Mouse (Mus musculus) c-Kit-positive CD71-positive TER-119-positive erythroid progenitor cells, embryonic 14.5 days (primary cell): ENCODE measurements around the gene Gm614.

ENCODE experiments used
- DNase-seq: peaks from one replicate; pipeline ENCODE4 v3.0.0-alpha.2; 2013; ENCODE audit warnings: low spot score

Gm614 gene

DNA sequence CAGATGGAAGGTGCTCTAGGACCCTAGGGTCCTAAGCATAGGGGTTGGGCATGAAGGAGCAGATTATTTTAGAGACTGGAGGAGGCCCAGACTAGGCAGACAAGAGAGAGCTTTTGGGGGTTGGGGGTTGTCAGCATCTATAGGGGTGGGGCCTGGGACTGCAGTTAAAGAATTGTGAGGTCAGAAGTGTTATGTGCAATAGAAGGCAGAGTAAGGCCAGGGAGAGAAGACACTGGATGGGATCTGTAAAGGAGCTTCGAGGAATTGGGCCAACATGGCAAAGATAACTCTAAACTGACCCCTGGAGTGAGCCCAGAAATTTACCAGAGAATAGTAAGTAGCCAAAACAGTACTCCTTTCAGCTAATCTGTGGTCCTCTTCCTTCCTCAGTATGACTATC lies at the start of gene Gm614:
TSS of gene Gm614 (minus strand) at position 101 of the 400 bp plus-strand sequence.
- no peak for DNase-seq

DNA sequence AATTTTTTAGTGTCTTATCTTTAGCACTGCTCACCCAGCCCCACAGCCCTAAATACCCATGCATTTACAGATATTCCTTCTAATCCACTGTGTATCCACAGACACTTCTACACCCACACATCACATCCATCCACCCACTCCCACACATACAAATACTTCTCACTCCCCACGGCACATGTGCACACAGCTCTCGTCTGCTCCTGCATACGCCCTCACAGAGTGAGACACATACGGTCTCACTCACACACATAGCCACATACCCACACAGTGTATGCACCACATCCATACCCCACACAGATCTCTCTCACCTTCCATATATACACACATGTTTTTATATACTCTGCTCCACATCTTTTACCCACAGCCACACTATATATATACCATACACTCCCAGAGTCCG lies 45.5 kb upstream of the Gm614 start:
- no peak for DNase-seq

DNA sequence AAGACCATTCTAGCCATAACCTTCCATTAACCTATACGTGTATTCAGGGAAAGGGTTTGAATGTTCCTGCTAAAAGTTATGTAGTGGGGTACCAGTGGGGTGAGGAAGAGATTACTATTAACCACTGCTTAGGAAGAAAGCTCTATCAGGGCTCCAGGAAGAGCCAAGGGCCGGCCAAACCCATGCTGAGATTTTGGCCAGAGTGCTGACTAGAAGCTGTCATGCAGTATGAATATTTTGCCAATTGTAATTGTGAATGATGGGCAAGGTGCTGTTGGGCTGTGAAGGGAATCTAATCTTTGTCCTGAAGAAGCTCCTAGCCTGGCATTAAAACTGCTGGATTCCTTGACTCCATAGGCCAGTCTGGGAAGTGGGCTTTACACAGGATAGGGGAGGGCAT lies 40.9 kb upstream of the Gm614 start:
- DNase-seq, result no peak

- DNase-seq, result no peak
Observed at GRCm38 (mm10) chrX:101301654-101302053, 37.9 kb upstream of the Gm614 start.

- DNase-seq, result no peak
Observed at GRCm38 (mm10) chrX:101300427-101301030, 36.7 kb upstream of the Gm614 start.

DNA sequence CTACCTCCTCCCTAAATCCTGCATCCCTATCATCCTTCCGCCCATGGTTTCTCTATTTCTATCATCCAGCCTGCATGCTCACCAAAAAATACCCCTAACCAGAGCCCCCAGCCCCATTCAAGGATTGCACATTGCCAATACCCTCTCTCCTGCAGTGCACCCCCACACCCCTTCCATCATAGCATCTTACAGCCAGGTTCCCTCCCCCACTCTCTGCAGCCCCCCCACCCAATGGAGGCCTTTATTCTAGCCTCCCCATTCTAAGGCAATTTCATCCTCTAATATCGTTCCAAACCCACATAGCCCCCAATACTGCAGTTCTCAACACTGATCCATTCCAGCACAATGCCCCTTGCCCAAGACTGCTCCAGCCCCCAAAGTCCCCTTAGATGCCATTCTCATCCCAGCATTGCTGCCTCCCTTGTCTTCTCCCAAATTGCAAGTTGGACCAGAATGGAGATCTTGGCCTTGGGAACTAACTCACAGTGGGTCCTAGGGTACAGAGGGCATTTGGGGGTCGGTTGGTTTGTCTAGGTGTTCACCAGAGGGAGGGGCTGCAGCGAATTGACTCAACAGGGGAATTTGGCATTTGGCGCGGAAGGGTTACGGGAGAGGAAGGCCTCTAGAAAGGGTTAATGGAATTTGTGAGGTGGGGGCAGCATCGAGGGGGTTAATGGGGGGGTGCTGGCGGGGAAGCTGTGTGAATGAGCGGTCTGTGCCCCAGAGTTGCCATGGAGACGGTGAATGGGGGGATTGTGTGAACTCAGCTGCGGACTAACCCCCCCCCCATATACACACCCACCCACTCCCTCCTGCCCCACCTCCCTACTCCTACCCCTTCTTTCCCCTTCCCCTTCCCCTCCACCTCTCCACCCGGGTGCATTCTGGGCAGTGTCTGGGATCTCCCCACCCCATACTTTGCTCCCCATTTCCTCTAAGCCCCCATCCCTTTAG lies 36.0 kb upstream of the Gm614 start:
- no peak for DNase-seq

DNA sequence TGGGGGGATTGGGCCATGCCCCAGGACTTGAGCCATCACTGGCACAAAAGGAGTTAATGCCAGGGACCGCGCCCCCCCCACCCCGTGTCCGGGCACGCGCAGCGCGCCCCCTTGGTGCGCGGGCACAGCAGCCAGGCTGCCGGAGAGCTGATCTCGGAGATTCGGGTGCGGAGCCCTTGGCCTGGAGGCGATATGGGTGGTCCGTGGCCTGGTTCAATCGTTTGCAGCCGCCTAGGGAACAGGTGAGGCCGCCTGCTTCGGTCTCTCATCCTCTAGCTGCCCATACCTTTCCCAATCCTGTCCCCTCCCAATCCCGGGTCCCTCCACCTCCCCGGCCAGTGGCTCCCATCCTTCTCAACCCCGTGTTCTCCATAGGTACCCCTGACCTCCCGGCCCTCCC lies 35.3 kb upstream of the Gm614 start, which contains the start of gene Nlgn3:
TSS of gene Nlgn3 (plus strand) at position 114 of the 400 bp plus-strand sequence.
- DNase-seq, result no peak

GRCm38 (mm10) chrX:101290111-101290510 lies 26.3 kb upstream of the Gm614 start:
- DNase-seq, result no peak

DNA sequence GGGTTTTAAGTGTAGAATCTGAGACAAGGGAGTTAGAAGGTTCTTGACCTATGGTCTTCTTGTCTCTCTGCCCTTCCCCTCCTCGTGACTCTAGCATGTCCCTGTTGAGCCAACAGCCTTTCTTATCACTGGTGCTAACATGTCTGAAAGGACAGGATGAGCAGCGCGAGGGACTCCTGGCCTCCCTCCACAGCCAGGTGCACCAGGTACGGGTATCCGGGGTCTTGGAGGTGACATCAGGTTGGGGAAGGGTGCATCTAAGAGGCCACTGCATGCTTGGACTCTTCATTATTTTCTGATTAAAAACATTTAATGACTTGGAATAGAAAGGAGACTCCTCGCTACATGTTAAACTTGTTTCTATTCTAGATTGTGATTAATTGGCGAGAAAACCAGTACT lies 25.2 kb upstream of the Gm614 start:
- DNase-seq, result no peak

GRCm38 (mm10) chrX:101288432-101288831 lies 24.6 kb upstream of the Gm614 start:
- no peak for DNase-seq

DNA sequence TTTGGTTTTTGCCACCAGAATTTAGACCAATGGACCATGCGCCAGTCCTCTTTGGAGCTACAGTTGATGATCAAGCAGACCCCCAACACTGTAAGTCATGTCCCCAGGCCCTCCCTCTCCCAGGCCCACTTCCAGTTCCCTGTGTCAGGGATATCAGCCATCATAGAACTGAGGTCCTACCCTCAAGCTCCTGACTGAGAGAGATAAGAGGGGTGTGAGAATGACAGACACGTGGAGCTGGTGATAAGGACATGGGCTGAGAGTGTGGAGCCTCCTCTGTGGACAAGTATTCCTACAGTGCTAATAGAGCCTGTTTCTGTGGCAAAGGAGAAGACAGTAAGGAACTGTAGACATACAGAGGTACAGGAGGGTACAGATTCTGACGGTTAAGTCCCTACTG lies 23.8 kb upstream of the Gm614 start:
- DNase-seq, result peak; percentile 81

GRCm38 (mm10) chrX:101285953-101286670 lies 22.3 kb upstream of the Gm614 start:
- no peak for DNase-seq

DNA sequence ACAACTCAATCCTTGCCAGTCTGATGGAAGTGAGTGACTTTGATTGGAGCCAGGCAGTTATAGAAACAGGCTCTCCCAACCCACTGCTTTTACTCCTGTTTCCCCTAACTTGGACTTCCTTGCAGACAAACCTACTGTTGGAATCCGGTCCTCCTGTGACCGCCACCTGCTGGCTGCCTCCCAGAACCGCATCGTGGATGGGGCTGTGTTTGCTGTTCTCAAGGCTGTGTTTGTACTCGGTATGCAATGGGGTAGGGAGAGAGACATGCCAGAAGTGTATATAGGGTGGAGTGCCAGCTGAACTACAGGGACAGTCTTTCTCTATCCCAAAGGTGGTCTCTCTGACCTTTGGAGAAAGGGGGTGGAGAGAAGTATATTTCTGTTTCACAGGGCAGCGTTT lies 21.7 kb upstream of the Gm614 start:
- peak; percentile 56 for DNase-seq

- DNase-seq, result no peak
Observed at GRCm38 (mm10) chrX:101282813-101283212, 19.0 kb upstream of the Gm614 start.

DNA sequence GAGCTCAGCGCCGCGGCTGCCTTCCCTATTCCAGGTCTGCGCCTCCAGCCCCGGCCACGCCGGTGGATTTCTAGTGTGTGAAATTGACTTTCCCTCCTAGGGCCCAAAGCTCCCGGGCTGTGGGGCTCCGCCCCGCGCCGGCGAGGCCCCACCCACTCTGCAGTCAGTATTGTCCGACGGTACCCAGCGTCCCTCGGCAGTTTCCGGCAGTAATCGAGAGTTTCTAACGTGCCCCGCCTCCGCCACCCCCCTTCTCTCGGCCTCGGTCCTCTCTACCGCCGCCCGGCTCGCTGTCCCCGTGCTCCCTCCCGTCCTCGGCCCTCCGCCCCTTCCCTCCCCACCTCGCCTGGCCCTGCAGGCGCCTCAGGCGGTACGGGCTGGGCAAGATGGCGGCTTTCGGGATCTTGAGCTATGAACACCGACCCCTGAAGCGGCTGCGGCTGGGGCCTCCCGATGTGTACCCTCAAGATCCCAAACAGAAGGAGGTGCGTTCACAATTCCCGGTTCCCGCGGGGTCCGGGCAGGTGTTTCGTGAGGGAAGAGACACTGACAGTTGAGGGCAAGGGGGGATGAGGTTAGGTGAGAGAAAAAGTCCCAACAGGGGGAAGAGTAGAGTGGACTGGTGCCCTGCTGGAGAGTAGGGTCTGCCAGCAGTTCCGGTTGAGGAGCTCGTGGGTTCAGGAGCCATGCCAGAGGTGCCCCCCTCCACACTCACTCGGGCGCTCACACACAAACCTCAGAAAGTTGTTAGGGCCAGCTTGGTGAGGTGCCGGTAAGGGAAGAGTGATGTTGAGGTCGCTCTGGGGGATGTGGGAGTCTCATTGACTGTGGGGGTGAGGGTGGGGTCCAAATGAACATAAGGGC lies 10.3 kb upstream of the Gm614 start, which contains the start of gene Med12:
TSS of gene Med12 (plus strand) at position 156 of the 864 bp plus-strand sequence.
- DNase-seq, result peak; percentile 86

- no peak for DNase-seq
Observed at GRCm38 (mm10) chrX:101273410-101273809, 9.6 kb upstream of the Gm614 start.

DNA sequence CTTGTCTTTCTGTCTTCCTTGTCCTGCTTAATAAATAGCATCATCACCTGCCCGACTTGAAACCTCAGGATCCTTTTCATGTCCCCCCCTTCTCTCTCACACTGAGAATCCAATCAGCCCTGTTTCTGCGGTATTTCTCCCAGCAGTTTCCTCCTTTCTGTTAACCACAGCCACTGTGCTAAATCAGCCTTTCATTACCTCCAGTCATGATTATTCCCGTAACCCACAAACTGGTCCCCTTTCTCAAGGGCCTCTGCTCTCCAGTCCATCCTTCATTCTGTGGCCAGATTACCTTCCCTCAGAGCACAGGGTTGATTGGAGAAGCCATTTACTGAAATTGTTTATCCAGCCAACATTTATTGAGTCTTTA lies 4.9 kb upstream of the Gm614 start, which contains the start of gene Gm20489:
TSS of gene Gm20489 (minus strand) at position 269 of the 370 bp plus-strand sequence.
- DNase-seq, result no peak

- no peak for DNase-seq
Observed at GRCm38 (mm10) chrX:101268025-101268754, 4.4 kb upstream of the Gm614 start, which contains the start of gene Il2rg. TSS of gene Il2rg (minus strand) at chrX:101268255.

GRCm38 (mm10) chrX:101266631-101267030 lies 2.8 kb upstream of the Gm614 start:
- no peak for DNase-seq

DNA sequence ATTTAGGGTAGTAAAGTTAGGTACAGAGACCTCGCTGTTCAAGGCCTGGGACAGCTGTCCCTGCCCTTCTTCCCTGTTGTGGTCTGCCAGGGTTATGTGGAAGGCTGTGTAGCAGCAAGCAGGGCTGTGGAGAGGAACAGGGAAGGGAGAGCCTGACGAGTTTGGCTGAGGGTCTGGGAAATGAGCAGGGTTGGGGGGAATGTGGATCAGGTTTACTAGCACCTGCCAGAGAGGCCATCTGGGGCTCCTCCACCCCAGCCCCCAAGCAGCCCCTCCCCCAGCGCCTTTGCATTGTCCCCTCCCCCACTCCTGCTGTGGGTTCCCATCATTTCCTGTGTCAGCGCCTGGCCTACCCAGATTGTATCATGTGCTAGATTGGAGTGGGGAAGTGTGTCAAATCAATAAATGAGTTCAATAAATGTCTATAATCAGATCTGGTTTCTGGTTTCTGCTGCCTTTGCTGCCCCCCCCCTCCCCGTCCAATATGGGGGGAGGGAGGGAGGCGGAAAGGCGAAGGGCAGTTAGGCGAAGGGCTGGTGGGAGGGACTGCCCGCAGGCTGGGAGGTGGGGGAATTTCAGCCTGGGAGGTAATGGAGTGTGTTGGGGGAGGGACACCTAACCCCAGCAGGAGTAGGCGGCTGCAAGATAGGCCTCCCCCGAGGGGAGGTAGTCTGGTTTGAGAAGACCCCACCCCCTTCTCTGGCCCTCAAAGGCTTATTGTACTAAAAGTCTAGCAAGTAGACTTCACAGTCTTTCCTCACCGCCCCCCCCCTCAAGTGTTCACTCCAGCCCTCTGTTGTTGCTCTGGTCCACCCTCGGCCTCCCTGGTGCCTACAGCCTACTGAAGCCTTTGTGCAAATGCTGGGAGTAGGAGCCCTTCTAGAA lies 3.1 kb downstream of the Gm614 start:
- DNase-seq, result no peak
